Mouse (Mus musculus): ENCODE results near the gene Scg2.

Gene Scg2

DNA sequence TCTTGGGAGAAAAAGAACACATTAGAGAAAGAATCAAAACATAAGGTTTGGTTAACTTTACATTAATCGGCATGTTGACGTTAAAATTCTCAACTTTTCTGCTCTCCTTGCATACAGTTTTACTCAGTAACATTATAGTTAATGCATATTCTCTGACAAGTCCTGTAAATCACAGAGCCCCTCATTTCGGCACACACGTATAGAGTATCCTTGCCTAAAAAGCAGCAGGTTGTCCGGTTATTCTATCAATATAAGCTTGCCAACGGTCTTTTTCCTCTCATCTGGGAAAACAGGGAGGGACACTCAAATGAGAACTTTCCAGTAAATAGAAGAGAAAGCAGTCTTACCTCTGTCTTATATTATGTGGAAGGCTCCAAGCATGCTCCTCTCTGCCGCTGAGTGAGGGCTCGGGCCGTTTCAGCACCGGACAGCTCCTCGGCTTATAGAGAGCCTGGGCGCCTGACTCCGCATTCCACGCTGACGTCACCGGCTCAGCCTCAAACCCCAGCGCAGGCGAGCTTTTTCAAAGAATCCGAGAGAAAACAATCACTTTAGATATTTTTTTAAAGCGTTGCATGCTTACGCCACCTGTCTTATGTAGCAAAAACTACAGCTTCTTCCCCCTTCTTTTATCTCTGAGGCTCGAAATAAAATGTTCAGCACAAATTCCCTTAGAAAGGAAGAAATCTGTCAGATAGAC, at the start of gene Scg2:
Gene Scg2, minus strand, starts transcription at position 512 of the 700 bp plus-strand sequence.
- peak; percentile 93 to 94 for DNase-seq

DNA sequence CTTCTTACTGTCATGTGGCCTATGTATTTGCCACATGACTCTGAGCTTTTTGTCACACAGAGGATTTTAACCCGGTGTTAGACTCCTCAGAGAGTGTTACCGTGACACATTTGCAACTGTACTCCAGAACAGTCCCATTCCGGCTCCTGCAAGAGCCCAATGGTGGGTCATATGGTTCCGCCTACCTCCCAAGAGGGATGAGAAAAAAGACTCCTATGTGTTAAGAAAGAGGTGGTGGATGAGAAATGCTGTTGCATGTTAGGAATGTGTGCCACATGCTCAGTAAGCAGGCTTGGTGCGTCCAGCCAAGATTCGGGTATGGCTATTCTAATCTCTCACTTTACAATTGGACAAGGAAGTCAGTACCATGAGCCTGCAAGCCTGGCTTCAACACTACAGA, 45.6 kb upstream of the Scg2 start:
- DNase-seq: no peak

GRCm38 (mm10) chr1:79470856-79471255, 30.9 kb upstream of the Scg2 start:
- DNase-seq: no peak

DNA sequence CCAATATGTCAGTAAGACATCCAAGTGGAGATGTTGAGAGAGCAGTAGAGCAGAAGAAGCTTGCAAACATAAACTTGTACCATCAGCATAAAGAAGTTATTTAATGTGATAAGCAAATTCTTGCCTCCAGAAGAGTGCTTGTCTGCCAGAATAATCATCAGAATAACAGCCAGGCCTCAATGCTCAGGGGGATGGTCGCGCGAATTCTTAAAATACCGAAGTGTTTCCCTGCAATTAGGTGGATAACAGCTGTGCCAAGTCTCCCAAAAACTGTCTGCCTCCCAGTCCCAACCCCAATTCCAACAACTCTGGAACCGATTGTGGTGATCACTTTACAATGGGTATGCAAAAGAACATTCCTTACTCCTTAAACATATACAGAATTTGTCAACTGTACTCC, 30.0 kb upstream of the Scg2 start:
- no peak for DNase-seq

DNA sequence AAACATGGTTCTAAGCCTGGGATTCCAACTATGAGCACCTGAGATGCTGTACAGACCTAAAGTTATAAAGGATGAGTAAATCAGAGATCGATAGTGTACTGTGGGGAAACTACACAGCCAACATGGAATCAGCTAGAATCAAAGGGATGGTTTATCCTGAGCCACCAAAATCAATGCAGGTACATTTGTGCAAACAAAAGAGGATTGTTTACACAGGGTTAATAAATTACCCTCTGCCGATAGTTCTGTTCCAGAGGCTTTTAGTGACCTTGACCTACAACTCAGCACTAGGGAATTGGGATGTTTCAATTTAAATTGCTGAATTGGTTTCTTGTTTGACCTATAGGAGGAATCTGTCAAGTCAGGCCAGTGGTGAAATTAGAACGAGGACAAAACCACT, 26.7 kb upstream of the Scg2 start:
- DNase-seq: no peak

DNA sequence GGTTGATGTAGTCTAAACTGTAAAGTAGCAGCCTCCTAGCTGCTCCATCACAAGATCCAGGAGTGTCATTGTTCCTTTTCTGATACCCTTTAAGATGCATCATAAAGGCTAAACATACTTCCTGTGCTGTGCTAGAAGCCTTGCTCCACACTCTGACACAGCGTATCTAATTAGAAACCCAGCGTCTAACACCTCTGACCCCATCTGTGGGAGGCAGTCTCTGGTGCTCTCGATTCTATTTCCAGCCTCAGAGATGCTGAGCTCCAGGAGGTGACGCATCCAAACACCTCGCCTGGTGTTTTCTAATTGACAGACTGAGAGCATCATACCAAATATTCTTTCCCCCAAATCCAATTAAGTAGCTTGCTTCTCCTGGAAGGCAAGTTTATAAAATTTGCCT, 18.6 kb upstream of the Scg2 start:
- DNase-seq: no peak

DNA sequence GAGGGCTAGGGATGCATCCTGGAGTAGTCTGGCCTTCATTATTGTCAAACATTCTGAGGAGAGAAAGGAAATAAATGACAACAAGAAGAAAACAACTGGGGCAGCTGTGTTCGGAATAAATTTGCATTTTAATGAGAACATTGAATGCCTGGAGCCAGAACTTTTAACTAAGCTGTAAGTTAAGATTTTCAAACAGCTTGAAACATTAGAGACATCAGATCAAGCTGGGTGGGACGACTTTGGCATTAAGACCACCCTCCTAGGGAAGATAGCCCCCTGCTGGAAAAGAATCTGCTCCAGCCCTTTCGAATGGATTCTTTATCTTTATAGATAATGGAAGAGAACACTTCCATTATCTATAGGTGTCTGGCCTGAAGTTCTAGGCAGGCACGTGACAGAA, 14.2 kb upstream of the Scg2 start:
- no peak for DNase-seq

GRCm38 (mm10) chr1:79452339-79452738, 12.4 kb upstream of the Scg2 start:
- DNase-seq: no peak

GRCm38 (mm10) chr1:79450343-79451021, 10.6 kb upstream of the Scg2 start:
- peak; percentile 25 to 40 for DNase-seq

GRCm38 (mm10) chr1:79449943-79450342, 10.0 kb upstream of the Scg2 start:
- no peak for DNase-seq

GRCm38 (mm10) chr1:79445586-79445985, 5.7 kb upstream of the Scg2 start:
- DNase-seq: peak in 1 of 2 experiments; percentile 5

DNA sequence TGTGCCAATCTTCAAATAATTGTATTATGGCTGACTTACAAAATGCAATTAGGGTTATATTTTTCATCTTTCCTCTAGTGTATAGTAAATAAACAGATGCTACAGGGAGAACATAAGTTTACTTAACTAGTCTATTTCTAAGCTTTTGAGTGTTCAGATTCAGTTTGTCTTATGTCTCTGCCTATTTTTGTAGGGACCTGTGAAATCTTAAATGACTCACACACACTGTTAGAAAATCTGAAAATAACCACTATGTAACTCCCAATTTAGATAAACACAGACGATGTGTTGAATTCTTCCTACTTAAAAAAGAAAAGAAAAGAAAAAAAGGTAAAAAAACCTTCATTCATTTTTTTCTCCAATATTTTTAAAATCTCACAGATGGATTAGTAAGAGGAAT, 2.2 kb downstream of the Scg2 start:
- no peak for DNase-seq

DNA sequence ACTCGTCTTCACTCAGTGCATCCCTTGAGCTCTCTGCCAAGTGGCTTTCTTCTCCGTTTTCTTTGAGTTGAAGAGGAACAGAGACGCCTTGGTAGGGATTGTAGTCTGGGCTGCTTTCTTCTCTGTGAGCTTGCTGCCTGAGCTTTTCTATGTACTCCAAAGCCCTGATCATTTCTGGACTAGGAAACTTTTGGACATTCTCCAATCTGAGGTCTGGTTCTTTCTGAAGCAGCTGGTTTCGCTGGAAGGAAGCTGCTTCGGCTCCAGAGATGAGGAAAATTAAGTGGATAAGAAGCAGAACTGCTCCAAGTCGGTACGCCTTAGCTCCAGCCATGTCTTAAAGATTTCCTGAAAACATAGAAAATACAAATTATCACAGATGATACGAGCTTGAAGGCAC, 3.2 kb downstream of the Scg2 start:
- peak in 1 of 2 experiments; percentile 16 for DNase-seq

DNA sequence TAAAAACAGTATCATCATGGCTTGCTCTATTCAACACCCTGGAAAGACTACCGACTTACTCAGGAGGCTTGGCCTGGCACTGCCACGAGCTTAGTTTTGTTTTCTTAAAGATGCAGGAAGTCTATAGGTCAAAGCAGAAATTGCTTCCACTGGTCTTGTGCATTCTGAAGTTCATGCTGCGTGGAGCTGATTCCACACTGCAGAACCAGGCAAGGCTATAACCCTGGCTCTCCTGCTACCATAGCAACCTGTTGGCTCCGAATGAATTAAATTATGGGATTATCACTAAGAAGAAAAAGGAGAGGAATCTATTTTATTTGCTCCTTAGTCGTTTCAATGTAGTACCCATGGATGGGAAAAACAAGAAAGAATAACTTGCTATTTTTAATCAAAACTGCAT, 10.9 kb downstream of the Scg2 start:
- no peak for DNase-seq

DNA sequence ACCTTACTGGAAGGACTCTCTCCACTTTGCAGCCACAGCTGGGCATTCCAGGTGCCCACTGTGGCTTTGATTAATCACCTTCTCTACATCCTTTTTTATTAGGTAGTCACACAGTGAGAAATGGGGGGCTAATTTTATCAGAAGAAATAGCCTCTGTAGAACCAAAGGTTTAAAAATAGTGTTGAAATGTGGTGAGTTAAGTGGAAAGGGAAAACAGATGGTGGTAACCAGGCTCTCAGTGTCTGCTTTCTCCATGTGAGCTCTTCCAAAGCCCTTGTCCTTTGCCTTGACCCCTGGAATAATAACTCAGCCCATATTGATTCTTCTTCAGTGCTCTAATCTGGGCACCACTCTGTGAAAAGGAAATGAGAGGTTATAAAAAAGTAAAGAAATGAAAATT, 24.4 kb downstream of the Scg2 start:
- DNase-seq: no peak

- no peak for DNase-seq
These were observed 33.5 kb downstream of the Scg2 start for GRCm38 (mm10) chr1:79406337-79406942.

GRCm38 (mm10) chr1:79401090-79402012, 38.6 kb downstream of the Scg2 start:
- peak; percentile 42 to 50 for DNase-seq

GRCm38 (mm10) chr1:79400284-79400683, 39.6 kb downstream of the Scg2 start:
- peak; percentile 26 to 37 for DNase-seq

All from cerebellum, adult 18-20 months (tissue).